ENCODE assay signal across 31 mouse cellular contexts in genomic region chr16:8778697-8779096, GRCm38 (mm10). TPM values are rescaled to one million over a fixed set of nuclear protein-coding genes. Genes with fewer than 3 reads are reported as not detected.
A peak's percentile ranks its signal among the peaks of the same experiment; 100 is the strongest.
DNase-seq lines count a peak whose midpoint lies in the region; ATAC-seq and TF ChIP-seq lines count a peak whose summit lies in the region.
"Had no signal": no experiment of that assay in that cellular context is flagged by ENCODE, and none has a peak within 500 bp of the region (broad histone marks: within the 10 kb centered on the region; RNA-seq: fewer than 3 reads in every experiment).

No protein-coding gene starts in this region.

- DNase-seq in liver (no peak), MEL (ENCODE audit: low read depth, low spot score) (peak; percentile 85)
- DNase-seq in brain, embryonic 14.5 days (ENCODE audit: low read depth): peak; percentile 35
- no peak for DNase-seq in neural tube, embryonic 10.5 days (ENCODE audit: extremely low spot score, low spot score)
- no peak for DNase-seq in adrenal gland, postnatal 36 days
- DNase-seq in frontal cortex, postnatal 14 days (ENCODE audit: low spot score in 2 of 2): no peak
- DNase-seq: adrenal gland, adult 8-10 months; cerebellum, adult 18-20 months; cerebellum, postnatal 10 days; gastrocnemius, adult 2 months; gastrocnemius, postnatal 36 days; heart, adult 2 months; heart, postnatal 4 days; kidney, adult 11 months; kidney, postnatal 25 days; lung, postnatal 4 days; right cerebral cortex, postnatal 4 days; thymus, adult 2 months; thymus, postnatal 36 days had no signal

- no peak overlapping the region for H3K4me2 ChIP-seq in liver, embryonic 12.5 days
- H3K4me2 ChIP-seq: embryonic facial prominence, embryonic 15.5 days; forebrain, embryonic 15.5 days; heart, embryonic 12.5 days; hindbrain, embryonic 15.5 days; lung, embryonic 15.5 days; midbrain, embryonic 15.5 days; neural tube, embryonic 12.5 days had no signal

- H3K9me3 ChIP-seq in liver, embryonic 12.5 days (replicated peaks): no peaks in the 10 kb centered on the region
- H3K9me3 ChIP-seq in MEL (replicated peaks; ENCODE audit: insufficient read depth, low read length): no peaks in the 10 kb centered on the region
- H3K9me3 ChIP-seq: embryonic facial prominence, embryonic 10.5 days; embryonic facial prominence, embryonic 15.5 days; forebrain, embryonic 15.5 days; heart, embryonic 12.5 days; hindbrain, embryonic 15.5 days; lung, embryonic 15.5 days; midbrain, embryonic 15.5 days; neural tube, embryonic 12.5 days had no signal

- TF ChIP-seq RAD21 in MEL (IDR thresholded peaks at IDR 0.05; ENCODE audit: low read depth, low read length): no peak

- TF ChIP-seq POLR2A in MEL (IDR thresholded peaks at IDR 0.05; ENCODE audit: control insufficient read depth in 1 of 2, insufficient read depth in 1 of 2, low read depth in 1 of 2, low read length in 2 of 2, poor library complexity in 1 of 2): no peak
- no peak for TF ChIP-seq POLR2A in brain, embryonic 14.5 days (IDR thresholded peaks at IDR 0.05; ENCODE audit: borderline replicate concordance, extremely low read depth, insufficient read depth, insufficient read length, poor library complexity, severe bottlenecking)

- TF ChIP-seq EP300 in MEL (IDR thresholded peaks at IDR 0.05; ENCODE audit: low read depth in 1 of 2, low read length in 2 of 2): peak; percentile 79 to 87

- H3K4me3 ChIP-seq in liver, embryonic 12.5 days: no peak overlapping the region
- H3K4me3 ChIP-seq in MEL (ENCODE audit: control insufficient read depth in 1 of 2, insufficient read depth in 1 of 2, low read depth in 2 of 2, low read length in 2 of 2): no peak overlapping the region
- H3K4me3 ChIP-seq: embryonic facial prominence, embryonic 10.5 days; embryonic facial prominence, embryonic 15.5 days; forebrain, embryonic 15.5 days; gastrocnemius, adult 2 months; heart, adult 2 months; heart, embryonic 12.5 days; hindbrain, embryonic 15.5 days; lung, embryonic 15.5 days; midbrain, embryonic 15.5 days; neural tube, embryonic 12.5 days had no signal

- TF ChIP-seq CTCF in MEL (IDR thresholded peaks at IDR 0.05 in 2 of 3, conservative IDR thresholded peaks at IDR 0.05 in 1 of 3; ENCODE audit: control insufficient read depth in 1 of 3, insufficient read depth in 1 of 3, low read depth in 2 of 3, low read length in 3 of 3, poor library complexity in 1 of 3, severe bottlenecking in 1 of 3): no peak
- no peak for TF ChIP-seq CTCF in brain, embryonic 14.5 days (IDR thresholded peaks at IDR 0.05; ENCODE audit: borderline replicate concordance, extremely low read depth, insufficient read depth, insufficient read length)

- H3K9ac ChIP-seq in liver, embryonic 12.5 days: no peak overlapping the region
- no peak overlapping the region for H3K9ac ChIP-seq in MEL (ENCODE audit: control insufficient read depth, low read depth, low read length, poor library complexity, severe bottlenecking)
- H3K9ac ChIP-seq: embryonic facial prominence, embryonic 15.5 days; forebrain, embryonic 15.5 days; heart, embryonic 12.5 days; hindbrain, embryonic 15.5 days; lung, embryonic 15.5 days; midbrain, embryonic 15.5 days; neural tube, embryonic 12.5 days had no signal

- H3K27ac ChIP-seq in liver, embryonic 12.5 days: 0 out of 2 replicates have a peak overlapping the region, but pooled peaks have one; percentile 14
- H3K27ac ChIP-seq in MEL (ENCODE audit: control insufficient read depth, low read depth, low read length): peak overlapping the region; percentile 22; the same call in 1 of the 2 replicates
- H3K27ac ChIP-seq: embryonic facial prominence, embryonic 10.5 days; embryonic facial prominence, embryonic 15.5 days; forebrain, embryonic 15.5 days; gastrocnemius, adult 2 months; heart, adult 2 months; hindbrain, embryonic 15.5 days; lung, embryonic 15.5 days; midbrain, embryonic 15.5 days; neural tube, embryonic 12.5 days; stomach, postnatal 0 days had no signal

- no peak for ATAC-seq in liver, embryonic 12.5 days
- ATAC-seq: CD4-positive, CD25-positive, alpha-beta regulatory T cell, adult 4 months; forebrain, embryonic 15.5 days; inflammation-experienced regulatory T-cells, adult 6 months; midbrain, embryonic 15.5 days had no signal

- peaks cover 22% of the 10 kb centered on the region for H3K4me1 ChIP-seq in liver, embryonic 12.5 days
- H3K4me1 ChIP-seq in MEL (ENCODE audit: control insufficient read depth in 1 of 2, insufficient read depth in 2 of 2, low read length in 2 of 2): peaks cover 12 to 17% of the 10 kb centered on the region in 2 experiments
- H3K4me1 ChIP-seq: embryonic facial prominence, embryonic 10.5 days; embryonic facial prominence, embryonic 15.5 days; forebrain, embryonic 15.5 days; hindbrain, embryonic 15.5 days; lung, embryonic 15.5 days; midbrain, embryonic 15.5 days; neural tube, embryonic 12.5 days had no signal

- no peaks in the 10 kb centered on the region for H3K79me2 ChIP-seq in MEL (ENCODE audit: control insufficient read depth, insufficient read depth, low read length, poor library complexity)

- H3K36me3 ChIP-seq in liver, embryonic 12.5 days: no peaks in the 10 kb centered on the region
- peaks cover 0 to 11% of the 10 kb centered on the region in 2 experiments; a peak in 2 of 4 replicates for H3K36me3 ChIP-seq in MEL (ENCODE audit: control insufficient read depth in 1 of 2, insufficient read depth in 2 of 2, low read length in 2 of 2)
- H3K36me3 ChIP-seq: embryonic facial prominence, embryonic 10.5 days; embryonic facial prominence, embryonic 15.5 days; forebrain, embryonic 15.5 days; heart, embryonic 12.5 days; hindbrain, embryonic 15.5 days; lung, embryonic 15.5 days; midbrain, embryonic 15.5 days; neural tube, embryonic 12.5 days had no signal

- H3K27me3 ChIP-seq in liver, embryonic 12.5 days (replicated peaks): no peaks in the 10 kb centered on the region; the same call in 1 of the 2 replicates
- H3K27me3 ChIP-seq in MEL (ENCODE audit: control insufficient read depth in 1 of 2, insufficient read depth in 2 of 2, low read length in 2 of 2): no peaks in the 10 kb centered on the region
- H3K27me3 ChIP-seq: embryonic facial prominence, embryonic 15.5 days; forebrain, embryonic 15.5 days; heart, embryonic 12.5 days; hindbrain, embryonic 15.5 days; lung, embryonic 15.5 days; midbrain, embryonic 15.5 days; neural tube, embryonic 12.5 days had no signal

TF ChIP-seq in MEL, 35 proteins besides CTCF, POLR2A, EP300 and RAD21 (continues in another document):
- TF ChIP-seq SIN3A (IDR thresholded peaks at IDR 0.05; ENCODE audit: low read length) (peak; percentile 58), POLR2AphosphoS2 (IDR thresholded peaks at IDR 0.05; ENCODE audit: low read length) (no peak), MYC (IDR thresholded peaks at IDR 0.05; ENCODE audit: low read depth, low read length) (no peak), SMC3 (IDR thresholded peaks at IDR 0.05; ENCODE audit: low read depth, low read length) (no peak), KAT2A (conservative IDR thresholded peaks at IDR 0.05; ENCODE audit: low read depth, low read length) (no peak), MYB (IDR thresholded peaks at IDR 0.05; ENCODE audit: low read depth, low read length) (peak; percentile 47; the same call in 1 of the 2 replicates), ZMIZ1 (IDR thresholded peaks at IDR 0.05; ENCODE audit: low read depth, low read length) (no peak), TBP (IDR thresholded peaks at IDR 0.05; ENCODE audit: low read depth, low read length) (0 out of 2 replicates have a peak, but pooled peaks have one; percentile 25), NRF1 (IDR thresholded peaks at IDR 0.05; ENCODE audit: insufficient read depth, low read depth, low read length, poor library complexity, severe bottlenecking) (no peak), MAX (IDR thresholded peaks at IDR 0.05; ENCODE audit: low read length) (no peak), CHD1 (IDR thresholded peaks at IDR 0.05; ENCODE audit: low read depth, low read length) (no peak), E2F4 (IDR thresholded peaks at IDR 0.05; ENCODE audit: borderline replicate concordance, low read depth, low read length) (no peak), USF1 (IDR thresholded peaks at IDR 0.05; ENCODE audit: low read depth, low read length) (no peak), HCFC1 (IDR thresholded peaks at IDR 0.05; ENCODE audit: low read depth, low read length) (no peak), RCOR1 (IDR thresholded peaks at IDR 0.05; ENCODE audit: low read depth, low read length) (peak; percentile 62), ELF1 (IDR thresholded peaks at IDR 0.05; ENCODE audit: low read depth, low read length) (no peak), TCF12 (IDR thresholded peaks at IDR 0.05; ENCODE audit: low read depth, low read length) (0 out of 2 replicates have a peak, but pooled peaks have one; percentile 27), CHD2 (IDR thresholded peaks at IDR 0.05; ENCODE audit: low read length) (no peak), BHLHE40 (IDR thresholded peaks at IDR 0.05; ENCODE audit: borderline replicate concordance, low read depth, low read length) (0 out of 2 replicates have a peak, but pooled peaks have one; percentile 3), UBTF (IDR thresholded peaks at IDR 0.05; ENCODE audit: borderline replicate concordance, insufficient read depth, low read depth, low read length) (no peak), NELFE (IDR thresholded peaks at IDR 0.05; ENCODE audit: low read depth, low read length) (no peak), TAL1 (IDR thresholded peaks at IDR 0.05; ENCODE audit: low read length) (no peak), ZKSCAN1 (IDR thresholded peaks at IDR 0.05; ENCODE audit: low read depth, low read length) (no peak), MAZ (IDR thresholded peaks at IDR 0.05; ENCODE audit: low read depth, low read length) (no peak), GABPA (IDR thresholded peaks at IDR 0.05; ENCODE audit: low read depth, low read length) (no peak)

RNA-seq across cellular contexts. Expression of gene Usp7, which starts 13.4 kb away (rescaled TPM):
- 32.9 and 33.5 TPM in 2 replicates for polyA plus RNA-seq in liver, embryonic 12.5 days (2016; fragmentation: Nextera tagmentation; extraction: Ambion mirVana)
- total RNA-seq in MEL (2012; rRNA removed): 101 and 105 TPM in 2 replicates
- polyA plus RNA-seq in MEL (2012; ENCODE audit: insufficient read depth in 1 of 2, insufficient read length in 2 of 2, low read depth in 1 of 2, low replicate concordance in 2 of 2, missing spikeins in 1 of 2): 100 to 1,000 TPM in 1 of 2 experiments, 10 to 100 TPM in 1; 94.2 to 425 TPM
- polyA plus RNA-seq in brain, embryonic 14.5 days (2012; rRNA removed): 103 and 127 TPM in 2 replicates
- 100 to 1,000 TPM; 106 to 111 TPM for total RNA-seq in adrenal gland, postnatal 36 days (2021)

RNA-seq across cellular contexts. Expression of gene 1810013L24Rik, which starts 51.2 kb away (rescaled TPM):
- 23.2 and 23.9 TPM in 2 replicates for polyA plus RNA-seq in liver, embryonic 12.5 days (2016; fragmentation: Nextera tagmentation; extraction: Ambion mirVana)
- 25.3 and 27.6 TPM in 2 replicates for total RNA-seq in MEL (2012; rRNA removed)
- polyA plus RNA-seq in MEL (2012; ENCODE audit: insufficient read depth in 1 of 2, insufficient read length in 2 of 2, low read depth in 1 of 2, low replicate concordance in 2 of 2, missing spikeins in 1 of 2): 100 to 1,000 TPM in 1 of 2 experiments, 10 to 100 TPM in 1; 29.9 to 154 TPM
- polyA plus RNA-seq in brain, embryonic 14.5 days (2012; rRNA removed): 35.2 and 52.2 TPM in 2 replicates
- total RNA-seq in adrenal gland, postnatal 36 days (2021): 10 to 100 TPM; 91.1 to 92.0 TPM

Comparison
In these comparisons a context has a peak if more than half of its experiments do, and no peak if none do; other contexts are left out.
1. DNase-seq: peak in MEL (single experiment) and brain, embryonic 14.5 days (single experiment); none in liver (single experiment), neural tube, embryonic 10.5 days (single experiment), adrenal gland, postnatal 36 days (0 of 2) and frontal cortex, postnatal 14 days (0 of 2).